Mouse (Mus musculus): Measurements from ENCODE around the gene Mcu.

Gene Mcu

DNA sequence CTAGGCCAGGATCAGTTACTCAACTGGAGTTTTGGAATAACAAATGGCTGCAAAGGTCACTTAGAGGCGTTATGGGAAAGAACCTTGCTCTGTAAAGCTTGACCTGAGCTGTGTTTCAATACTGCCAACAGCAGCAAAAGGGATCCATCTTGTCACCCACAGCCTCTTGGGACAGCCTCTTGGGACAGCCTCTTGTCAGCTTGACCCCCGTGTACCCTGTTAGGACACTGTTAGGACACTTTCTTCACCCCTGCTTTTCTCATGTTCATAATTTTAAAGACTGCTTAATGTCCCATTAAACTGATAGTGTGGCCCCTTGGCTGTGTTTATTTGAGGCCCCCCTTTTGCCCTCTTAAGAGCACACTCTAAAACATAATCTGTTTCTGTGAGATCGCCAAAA, 192.0 kb downstream of the Mcu start:
- DNase-seq = no peak

- DNase-seq = no peak
Measured at GRCm38 (mm10) chr10:59419516-59419915, 197.0 kb downstream of the Mcu start.

- DNase-seq = no peak
Measured at GRCm38 (mm10) chr10:59416623-59417022, 199.9 kb downstream of the Mcu start.

DNA sequence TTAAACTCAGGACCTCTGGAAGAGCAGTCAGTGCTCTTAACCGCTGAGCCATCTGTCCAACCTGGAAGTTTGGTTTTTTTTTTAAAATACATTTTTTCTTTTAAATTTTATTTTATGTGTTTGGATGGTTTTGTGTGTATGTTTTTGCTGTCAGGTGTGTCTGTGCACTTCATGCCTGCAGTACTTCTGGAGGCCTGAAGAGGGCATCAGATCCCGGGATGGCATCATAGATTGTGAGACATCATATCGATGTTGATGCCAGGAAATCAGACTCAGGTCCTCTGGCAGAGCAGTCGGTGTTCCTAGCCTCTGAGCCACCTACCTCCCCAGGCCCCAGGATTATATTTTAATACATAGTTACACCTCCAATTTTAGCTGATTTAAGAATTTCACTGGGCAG, 202.8 kb downstream of the Mcu start:
- no peak for DNase-seq

GRCm38 (mm10) chr10:59410264-59410663, 206.2 kb downstream of the Mcu start:
- DNase-seq = no peak

- no peak for DNase-seq
Measured at GRCm38 (mm10) chr10:59408499-59408898, 208.0 kb downstream of the Mcu start.

- DNase-seq = no peak
Measured at GRCm38 (mm10) chr10:59403793-59404149, 212.7 kb downstream of the Mcu start.

DNA sequence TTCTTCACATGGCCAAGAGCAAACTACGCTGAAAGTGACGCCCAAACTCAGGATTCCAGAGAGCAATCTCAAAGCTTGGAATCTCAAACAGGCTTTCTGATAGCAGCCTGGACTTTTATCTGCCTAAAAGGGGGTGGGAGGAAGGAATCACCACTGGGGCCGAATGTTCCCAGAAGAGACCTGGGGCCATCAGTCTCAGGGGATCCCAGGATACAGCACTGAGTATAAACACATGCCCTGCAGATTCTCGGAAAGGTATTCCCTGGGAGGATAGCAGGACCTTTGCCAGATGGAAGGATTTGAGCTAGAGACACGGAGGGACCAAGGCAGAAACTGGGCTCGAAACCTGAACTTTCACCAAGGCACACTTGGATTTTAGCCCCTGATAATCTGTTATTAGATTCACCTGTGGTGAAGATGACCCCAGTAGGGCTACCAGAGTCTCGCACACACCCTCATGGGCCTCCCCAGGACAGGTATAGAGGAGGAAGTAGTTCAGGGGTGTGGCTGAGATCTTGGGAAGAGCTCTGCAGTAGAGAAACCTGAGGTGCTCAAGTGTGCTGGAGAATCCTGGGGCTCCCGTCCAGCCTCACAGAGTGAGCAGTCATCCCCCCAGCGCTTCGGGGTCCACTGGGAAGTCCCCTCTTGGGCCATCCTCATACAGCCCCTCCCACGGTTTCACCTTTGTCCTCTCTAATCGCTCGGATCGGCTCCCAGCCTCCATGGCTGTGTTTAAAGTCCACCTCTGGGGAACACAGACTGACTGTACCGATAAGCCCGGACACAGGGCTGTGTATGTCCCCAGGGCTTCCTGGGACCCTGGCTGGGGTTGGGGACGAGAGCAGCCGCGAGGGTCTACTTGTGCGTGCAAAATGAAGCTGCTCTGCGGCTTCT, 213.3 kb downstream of the Mcu start, which contains the start of gene Pla2g12b:
TSS of gene Pla2g12b (plus strand) at position 762 of the 894 bp plus-strand sequence.
- no peak for DNase-seq
